Mouse (Mus musculus) urinary bladder, postnatal 4 days (tissue): ENCODE results near the gene Gca.
"Not testable (repeated sequence)": the region's sequence is repeated elsewhere in the genome, so short reads cannot be mapped to it uniquely, and the experiment has no call there.

ENCODE experiments used
- DNase-seq, 2 experiments: peaks; one replicate each; pipeline ENCODE4 v3.0.0; 2021 to 2022; ENCODE audit warnings: low spot score in 2 of 2

The Gca gene

GRCm38 (mm10) chr2:62669848-62670247 lies 5.8 kb downstream of the Gca start:
- DNase-seq: no peak

- DNase-seq: no peak
These were observed 6.2 kb downstream of the Gca start for GRCm38 (mm10) chr2:62670301-62670700.

DNA sequence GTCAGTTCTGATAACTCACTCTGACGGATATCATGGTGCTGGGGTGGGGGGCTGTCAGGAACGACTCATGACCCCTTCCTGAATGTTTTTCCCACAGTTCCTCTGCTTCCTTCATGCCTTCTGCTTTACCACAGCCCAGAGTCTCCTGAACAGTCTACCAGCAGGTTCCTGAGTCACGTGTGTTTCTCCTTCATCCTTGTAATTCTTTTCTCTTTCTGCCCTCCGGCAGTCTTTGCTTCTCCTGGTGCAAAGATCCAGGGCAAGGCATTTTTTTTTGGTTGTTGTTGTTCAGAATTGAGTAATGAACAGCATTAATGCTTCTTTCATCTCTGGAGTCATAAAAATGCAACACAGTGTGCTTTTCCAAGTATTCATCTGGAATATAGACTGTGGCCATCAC lies 6.7 kb downstream of the Gca start:
- DNase-seq: no peak

DNA sequence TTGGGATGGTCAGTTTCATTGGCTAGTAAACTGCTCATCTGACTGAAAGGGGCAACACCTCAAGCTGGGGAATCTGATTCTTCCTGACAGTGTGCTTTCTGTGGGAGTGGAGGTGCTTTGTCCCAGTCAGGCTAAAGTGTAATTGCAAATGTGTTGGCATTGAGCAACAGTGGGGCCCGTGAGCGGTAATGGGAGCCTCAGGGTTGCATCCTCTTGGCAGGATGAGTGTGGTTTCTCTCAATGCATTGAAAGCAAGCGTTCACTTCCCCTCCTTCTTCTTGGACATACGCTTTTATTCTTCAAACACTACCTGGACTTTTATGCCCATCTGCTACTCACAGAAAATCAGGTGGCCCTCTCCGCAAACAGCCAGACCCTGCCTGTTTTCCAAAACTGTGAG lies 8.7 kb downstream of the Gca start:
- DNase-seq: no peak

DNA sequence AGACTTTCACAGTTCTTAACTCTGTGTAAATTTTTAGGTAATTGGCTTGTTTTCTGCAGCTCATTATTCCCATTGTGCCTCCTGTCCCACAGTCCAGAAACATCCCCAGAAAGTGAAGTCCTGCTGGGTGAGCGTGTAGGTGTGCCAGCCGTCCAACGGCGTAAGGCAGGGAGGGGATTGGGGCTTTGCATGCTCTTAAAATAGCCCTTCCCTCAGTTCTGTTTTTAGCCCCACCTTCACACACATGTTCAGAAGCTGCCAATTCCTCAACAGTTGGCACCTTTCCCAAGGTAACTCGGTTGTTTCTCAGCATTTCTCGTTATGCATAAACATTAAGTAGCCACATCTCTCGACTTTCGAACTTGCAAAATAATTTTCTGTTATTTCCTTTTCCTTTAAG lies 17.6 kb downstream of the Gca start:
- no peak for DNase-seq

GRCm38 (mm10) chr2:62684989-62685595 lies 21.0 kb downstream of the Gca start:
- no peak for DNase-seq

- DNase-seq: no peak
These were observed 21.8 kb downstream of the Gca start for GRCm38 (mm10) chr2:62685934-62686333.

DNA sequence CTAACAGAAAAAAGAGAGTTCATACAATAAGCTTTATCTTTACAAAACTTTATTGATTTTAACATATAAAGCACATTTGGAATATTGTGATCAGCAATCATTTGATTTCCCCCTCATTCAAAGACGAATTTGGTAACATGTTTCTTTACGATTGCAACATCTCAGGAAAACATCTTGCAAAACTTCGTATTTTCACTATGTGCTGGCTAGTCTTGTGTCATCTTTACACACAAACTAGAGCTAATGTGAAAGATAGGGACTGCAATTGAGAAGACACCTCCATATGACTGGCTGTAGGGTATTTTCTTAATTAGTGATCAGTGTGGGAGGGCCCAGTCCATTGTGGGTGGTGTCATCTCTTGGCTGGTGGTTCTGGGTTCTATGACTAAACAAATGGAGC lies 42.2 kb downstream of the Gca start:
- no peak for DNase-seq

DNA sequence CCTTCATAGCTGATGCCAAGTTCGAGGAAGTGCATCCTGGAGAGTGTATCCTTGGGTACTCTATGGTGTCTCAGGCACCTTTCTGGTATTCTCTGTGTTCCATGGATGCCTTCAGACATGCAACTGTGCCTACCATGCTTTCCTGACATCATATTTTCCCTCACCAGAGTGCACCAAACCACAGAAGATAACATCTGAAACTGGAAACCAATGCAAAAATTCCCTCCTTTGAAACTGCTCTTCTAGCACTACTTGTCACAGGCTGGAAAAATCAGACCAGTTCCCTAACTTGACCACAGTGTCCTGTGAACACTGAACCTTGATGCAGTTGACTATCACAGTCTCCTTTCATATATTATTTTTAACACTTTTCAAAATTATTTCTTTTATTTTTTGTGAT lies 45.5 kb downstream of the Gca start:
- DNase-seq: no peak

DNA sequence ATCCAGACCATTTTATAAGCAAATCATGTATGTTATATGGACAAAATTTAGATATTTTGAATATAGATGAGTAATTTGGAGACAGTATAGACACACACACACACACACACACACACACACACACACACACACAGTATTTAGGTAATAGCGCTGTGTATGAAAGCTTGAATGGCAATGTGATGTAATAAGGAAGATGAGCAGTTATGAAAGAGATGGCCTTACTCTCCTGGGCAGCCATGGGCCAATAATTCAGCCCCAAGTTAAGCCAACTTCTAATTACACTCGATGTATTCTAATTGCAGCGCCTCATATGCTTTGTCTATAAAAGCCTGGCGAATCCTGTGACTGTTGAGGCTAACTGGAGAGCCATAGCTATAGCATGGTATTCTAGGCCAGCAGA lies 50.3 kb downstream of the Gca start:
- DNase-seq: not testable (repeated sequence)

DNA sequence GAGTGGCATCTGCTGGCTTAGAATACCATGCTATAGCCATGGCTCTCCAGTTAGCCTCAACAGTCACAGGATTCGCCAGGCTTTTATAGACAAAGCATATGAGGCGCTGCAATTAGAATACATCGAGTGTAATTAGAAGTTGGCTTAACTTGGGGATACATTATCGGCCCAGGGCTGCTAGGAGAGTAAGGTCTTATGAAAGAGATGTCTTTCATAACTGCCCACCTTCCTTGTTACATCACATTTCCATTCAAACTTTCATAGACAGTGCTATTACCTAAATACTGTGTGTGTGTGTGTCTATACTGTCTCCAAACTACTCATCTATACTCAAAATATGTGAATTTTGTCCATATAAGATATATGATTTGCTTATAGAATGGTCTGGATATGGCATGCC lies 51.2 kb downstream of the Gca start:
- DNase-seq: no peak

- no peak for DNase-seq
These were observed 53.2 kb downstream of the Gca start for GRCm38 (mm10) chr2:62717270-62717669.

GRCm38 (mm10) chr2:62718411-62718810 lies 54.3 kb downstream of the Gca start:
- DNase-seq: no peak

DNA sequence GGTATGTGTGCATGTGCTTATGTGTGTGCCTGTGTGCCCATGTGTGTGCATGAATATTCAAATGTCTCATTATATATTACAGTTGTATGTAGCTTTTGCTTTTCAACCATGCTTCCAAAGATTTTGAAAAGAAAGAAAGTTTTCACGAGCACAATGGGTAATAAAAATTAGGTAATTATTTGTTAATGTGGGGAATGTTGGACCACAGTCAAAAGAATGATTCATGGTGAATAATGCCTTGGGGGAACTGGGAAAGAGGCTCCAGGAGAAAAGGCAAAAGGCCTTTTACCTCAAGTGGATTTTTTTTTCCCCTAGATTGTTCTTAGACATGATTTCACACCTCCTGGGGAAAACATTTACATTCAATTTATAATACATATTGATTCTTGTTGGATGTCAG lies 61.9 kb downstream of the Gca start:
- no peak for DNase-seq

GRCm38 (mm10) chr2:62727732-62728131 lies 63.6 kb downstream of the Gca start:
- no peak for DNase-seq

DNA sequence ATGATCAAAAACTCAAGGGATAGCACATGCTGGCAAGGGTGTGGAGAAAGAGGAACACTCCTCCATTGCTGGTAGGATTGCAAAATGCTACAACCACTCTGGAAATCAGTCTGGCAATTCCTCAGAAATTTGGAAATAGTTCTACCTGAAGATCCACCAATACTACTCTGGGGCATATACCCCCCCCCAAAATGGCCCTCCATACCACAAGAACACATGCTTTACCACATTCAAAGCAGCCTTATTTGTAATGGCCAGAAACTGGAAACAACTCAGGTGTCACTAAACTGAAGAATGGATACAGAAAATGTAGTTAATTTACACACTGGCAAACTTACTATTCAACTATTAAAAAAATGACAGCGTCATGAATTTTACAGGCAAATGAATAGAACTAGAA lies 66.6 kb downstream of the Gca start:
- DNase-seq: no peak

DNA sequence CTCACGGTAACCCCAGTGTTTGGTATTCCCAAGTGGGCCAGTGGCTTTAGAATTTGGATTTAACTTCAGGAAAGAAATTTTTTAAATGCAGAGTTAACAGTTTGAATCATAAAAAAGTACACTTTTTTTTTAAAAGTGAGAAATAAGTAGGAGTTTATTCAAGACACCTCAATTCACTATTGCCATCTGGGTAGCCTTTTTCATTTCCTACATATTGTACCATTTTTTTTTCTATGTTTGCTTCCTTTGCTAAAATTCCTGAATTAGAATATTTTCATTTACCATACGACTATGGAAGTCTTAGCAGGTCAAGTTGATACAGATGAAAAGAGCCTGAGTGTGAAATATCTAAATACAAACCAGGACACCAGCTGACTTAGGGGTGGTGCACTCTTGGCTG lies 79.0 kb downstream of the Gca start:
- DNase-seq: no peak
